Mouse (Mus musculus): ENCODE measurements at regions not wholly inside any gene's neighbourhood (a gene's known extent, or its start where the extent isn't known, plus 50 kb on each side); places are given as distances from the start of the nearest gene placed in this dataset.

DNA sequence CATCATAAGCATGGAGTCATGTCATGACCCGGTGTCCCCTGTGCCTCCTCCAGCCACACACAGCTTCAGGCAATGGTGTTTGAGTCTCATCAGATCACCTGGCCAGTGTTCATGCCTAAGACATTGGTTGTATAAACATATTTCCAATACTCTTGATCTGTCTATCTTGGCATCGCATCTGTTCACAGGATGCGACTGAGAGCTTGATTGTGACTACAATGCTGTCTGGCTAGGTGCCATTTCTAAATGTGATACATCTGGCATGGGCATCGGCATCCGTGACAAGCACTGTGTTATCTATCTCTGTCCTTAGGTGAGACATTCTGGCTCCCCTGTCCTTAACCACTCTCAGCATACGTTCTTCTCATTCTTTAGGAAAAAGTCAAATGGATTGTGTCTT is 102.3 kb upstream of the Fut8 start:
- DNase-seq (ENCODE audit: low read depth, low spot score) = no peak

DNA sequence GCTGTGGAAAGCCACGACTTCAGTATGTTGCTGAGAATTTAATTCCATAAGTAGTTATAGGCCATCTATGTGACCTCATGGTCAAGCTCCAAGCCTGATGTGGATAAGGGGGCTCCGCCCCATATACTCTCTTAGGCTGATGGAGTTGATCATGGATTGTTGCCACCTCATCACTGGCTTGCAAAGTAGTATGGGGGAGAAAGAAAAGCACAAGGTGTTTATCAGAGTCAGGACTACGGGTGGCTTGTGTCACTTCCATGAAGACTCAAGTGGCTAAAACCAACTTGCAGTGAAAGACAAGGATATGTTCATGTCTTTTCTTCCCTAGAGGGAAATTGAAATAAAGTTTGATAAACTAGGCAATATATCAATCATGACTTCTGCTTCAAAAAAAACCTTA is 102.9 kb upstream of the Fut8 start:
- DNase-seq (ENCODE audit: low read depth, low spot score) = no peak

DNA sequence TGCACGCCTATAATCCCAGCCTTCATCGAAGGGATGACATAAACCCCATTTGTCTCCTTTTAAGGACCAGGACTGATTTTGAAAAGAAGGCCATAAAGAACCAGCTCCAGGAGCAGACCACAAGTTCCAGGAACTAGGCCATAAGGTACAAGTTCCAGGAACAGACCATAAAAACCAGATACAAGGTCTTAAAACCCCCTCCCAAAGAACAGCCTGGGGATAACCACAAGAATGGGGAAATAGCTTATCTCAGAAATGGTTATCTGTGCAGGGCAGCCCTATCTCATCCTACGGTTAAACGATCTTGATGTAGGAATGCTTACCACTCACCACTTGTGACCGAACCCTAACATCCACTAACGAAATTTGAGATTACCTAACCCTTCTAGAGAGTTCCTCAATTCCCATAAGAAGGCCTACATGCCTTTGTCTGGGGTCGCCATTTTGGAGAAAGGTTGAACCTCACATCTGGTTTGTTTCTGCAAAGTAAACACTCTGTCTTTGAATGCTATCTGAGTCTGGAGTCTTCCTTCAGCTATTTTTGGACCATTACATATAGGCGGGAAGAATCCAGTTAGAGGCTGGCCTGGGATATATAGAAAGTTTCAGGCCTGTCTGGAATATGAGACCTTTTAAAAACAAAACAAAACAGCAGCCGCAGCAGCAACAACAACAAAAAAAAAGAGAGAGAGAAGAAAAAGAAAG is 103.5 kb upstream of the Fut8 start:
- no peak for DNase-seq (ENCODE audit: low read depth, low spot score)

DNA sequence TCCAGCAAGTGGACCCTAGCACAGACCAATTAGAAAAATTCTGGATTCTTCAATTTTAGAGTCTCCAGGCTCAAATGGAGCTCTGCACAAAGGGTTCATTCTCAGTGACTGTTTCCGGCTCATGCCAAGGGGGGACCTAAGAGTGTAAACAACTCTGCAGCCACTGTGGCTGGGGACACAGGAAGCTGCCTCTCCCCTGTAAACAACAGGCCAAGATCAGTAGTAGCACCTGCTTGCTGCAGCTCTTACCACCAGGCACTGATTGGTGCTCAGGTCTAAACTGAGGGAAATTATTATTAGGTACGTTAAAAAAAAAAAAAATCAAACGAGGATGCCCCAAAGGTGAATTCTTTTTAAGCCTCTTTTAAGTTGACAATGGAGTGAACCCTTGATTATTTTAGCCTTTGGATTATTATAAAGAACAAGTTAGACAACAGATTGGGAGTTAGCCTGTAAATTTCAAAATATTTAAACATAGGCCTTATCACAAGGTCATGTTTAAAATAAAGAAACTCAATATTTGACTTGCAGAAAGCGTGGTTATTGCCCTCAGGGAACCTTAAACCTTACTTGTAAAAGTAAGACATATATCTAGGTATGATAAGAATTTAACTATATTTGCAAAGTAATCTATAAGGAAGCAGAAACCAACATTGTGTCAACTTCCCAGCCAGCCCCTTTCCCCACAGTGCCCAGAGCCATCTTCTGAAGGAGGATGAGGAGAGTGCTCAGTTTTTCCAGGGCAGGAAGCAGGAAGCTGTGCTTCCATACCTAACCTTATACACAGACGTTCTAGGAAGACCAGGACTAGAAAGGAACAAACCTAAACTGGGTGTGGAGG is 104.2 kb upstream of the Fut8 start:
- DNase-seq (ENCODE audit: low read depth, low spot score) = no peak

DNA sequence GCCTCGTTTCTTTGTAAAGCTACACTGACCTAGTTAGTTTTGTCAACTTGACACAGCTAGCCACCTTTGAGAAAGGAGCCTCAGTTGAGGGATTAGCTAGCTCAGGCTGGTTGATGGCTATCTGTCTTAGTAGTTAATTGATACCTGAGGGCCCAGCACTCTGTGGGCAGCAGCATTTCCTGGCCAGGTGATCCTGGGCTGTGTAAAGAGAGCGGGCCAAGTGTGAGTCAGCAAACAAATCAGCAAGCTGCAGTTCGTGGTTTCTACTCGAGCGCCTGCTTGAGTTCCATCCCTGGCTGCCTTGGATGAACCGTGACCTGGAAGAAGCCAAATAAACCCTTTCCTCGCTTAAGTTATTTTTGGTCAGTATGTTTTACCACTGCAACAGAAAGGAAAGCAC is 106.6 kb upstream of the Fut8 start:
- peak; percentile 37 for DNase-seq (ENCODE audit: low read depth, low spot score)

DNA sequence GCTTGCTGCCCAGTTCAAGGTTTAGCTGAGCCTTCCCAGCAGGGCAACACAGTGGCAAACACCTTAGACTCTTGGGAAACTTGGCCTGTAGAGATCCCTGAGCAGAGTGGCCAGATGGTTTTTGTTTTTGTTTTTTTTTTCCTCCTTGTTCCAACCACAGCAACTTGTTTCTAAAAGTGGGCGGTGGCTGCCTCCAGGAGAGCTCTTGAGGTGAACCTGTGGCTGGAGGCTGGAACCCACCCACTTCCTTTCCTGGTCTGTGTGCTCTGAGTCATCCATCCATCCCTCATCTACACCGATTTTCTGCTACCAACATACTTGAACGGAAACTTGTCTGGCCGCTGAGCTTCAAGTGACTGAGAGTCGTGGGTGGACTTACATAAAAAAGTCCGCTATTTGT is 107.4 kb upstream of the Fut8 start:
- peak; percentile 64 for DNase-seq (ENCODE audit: low read depth, low spot score)

DNA sequence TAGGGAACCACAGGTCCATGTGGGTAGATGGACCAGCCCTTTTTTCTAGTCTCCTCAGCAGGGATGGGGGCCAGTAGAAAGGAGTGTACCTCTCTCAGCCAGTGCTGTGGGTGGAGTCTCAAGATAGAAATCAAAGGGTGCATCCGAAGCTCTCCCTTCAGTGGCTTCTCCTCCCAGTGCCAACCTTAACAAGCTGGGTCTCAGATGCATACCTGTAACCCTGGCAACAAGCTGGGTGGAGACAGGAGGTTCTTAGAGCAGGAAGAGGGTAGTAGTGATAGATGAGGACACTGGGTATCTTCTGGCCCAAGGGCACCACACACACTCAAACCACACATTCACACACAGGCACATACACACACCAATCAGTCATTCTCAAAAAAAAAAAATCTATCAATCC is 113.7 kb upstream of the Fut8 start:
- peak; percentile 27 for DNase-seq (ENCODE audit: low read depth, low spot score)

DNA sequence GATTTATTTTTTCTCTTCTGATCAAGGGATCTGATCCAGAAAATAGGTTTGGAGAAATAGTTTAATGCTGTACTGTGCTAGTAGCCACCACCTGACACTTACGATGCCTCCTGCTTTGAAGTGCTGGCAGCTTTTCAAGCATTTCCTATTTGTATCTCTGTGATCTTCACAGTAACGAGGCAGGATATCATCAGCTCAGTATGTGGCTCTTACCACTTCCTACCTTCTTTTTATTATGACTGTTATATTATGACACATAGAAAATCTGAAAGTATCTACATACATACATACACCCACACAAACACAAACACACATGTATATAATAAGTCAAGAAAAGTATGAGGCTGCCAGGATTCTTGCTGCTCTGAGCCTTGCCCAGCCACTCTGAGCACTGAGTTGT is 124.4 kb upstream of the Fut8 start:
- DNase-seq (ENCODE audit: low read depth, low spot score) = peak; percentile 79

DNA sequence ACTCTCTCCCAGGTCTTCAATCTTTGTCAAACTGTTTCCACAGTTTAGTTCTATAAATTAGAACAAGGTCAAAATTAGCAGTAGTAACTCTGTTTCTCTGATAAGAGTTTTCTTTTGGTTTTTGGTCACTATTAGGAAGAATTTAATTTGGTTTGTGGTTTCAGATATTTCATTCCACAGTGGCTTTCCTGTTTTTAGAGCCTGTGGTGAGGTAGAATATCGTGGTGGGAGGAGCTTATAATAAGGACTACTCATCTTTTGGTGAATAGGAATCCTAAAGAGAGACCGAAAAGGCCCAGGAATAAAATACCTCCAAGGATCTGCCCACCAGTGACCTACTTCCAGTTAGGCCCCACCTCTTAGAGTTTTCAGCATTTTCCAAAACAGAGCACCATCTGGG is 125.8 kb upstream of the Fut8 start:
- DNase-seq (ENCODE audit: low read depth, low spot score) = no peak

DNA sequence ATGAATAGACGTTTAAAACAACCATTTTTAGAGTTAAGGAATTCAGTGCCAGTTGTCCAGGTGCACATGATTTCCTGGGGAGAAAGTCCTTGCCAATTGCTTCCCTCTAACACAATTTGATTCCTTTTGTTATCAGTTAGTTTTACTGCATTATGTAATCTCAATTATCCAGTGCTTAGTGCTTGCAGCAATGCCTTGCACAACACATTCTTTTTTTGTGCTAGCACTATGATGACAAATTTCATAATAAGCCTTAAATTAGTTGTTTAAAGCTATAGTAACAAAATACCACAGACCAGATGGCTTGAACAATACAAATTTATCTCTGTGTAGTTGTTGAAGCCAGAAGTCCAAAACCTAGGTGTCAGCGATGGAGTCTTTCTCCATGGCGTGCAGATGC is 130.7 kb upstream of the Fut8 start:
- no peak for DNase-seq (ENCODE audit: low read depth, low spot score)

DNA sequence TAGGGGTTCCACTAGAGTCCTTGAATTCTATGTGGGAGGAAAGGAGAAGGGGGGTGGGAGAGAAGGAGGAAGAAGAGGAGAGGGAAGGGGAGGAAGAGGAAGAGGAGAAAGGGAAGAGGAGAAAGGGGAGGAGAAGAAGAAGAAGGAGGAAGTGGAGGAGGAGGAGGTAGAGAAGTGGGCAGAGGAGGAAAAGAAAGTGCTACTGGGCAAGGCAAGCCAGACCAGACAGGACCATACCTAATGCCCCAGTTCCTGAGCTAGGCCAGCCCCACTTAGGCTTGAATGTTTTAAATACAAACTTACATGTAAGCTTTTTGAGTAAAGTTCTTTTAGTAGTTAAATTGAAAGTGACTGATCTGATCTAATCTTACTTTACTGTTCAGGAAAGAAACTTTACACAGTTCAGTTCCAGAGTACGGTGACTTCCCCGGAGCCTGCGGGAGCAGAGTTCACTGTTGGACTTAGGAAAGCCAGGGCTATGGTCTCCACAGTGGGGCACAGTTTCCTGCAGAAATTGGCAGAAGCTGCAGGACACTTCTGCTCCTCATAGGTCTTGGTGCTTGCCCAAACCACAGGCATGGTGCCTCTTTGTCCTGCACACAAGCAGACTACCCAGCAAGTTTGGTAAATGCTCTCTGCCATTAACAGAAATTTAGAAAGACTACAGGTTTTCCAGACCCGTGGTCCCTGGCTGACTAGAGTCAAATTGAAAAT is 131.9 kb upstream of the Fut8 start:
- DNase-seq (ENCODE audit: low read depth, low spot score) = no peak

DNA sequence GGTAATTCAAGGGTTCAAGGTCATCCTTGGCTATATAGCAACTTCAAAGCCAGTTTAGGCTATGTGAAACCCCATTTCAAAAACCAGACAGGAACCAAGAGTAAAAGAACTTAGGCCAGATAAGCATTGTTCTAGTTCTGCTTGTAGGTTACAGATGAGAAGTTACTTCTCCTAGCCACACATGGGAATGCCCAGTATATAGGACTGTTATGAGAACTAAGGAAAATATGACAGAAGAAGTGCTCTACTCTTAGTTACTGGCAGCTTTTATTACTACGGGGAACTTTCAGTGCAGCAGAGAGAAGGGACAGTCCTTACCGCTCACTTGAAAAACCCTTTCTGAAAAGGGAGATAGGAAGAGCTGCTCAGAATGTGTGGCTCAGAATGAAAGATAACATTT is 137.4 kb upstream of the Fut8 start:
- DNase-seq (ENCODE audit: low read depth, low spot score) = no peak

DNA sequence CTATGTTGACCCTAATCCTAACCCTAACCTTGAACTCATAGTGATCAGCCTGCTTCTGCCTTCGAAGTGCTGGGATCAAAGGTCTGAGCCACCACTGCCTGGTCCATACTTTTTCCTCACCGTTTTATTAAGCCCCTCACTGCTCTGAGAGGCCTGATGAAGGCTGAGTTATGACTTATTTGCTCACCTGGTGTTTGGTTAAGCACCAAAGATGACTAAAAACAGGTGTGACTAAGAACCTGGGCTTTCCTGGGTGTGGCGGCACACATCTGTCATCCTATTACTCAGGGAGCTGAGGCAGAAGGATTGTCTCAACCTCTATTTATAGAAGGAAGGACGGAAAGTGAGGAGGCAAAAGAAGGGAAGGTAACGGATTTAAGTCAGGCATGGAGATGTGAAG is 137.5 kb upstream of the Max start:
- DNase-seq (ENCODE audit: low read depth, low spot score) = no peak

DNA sequence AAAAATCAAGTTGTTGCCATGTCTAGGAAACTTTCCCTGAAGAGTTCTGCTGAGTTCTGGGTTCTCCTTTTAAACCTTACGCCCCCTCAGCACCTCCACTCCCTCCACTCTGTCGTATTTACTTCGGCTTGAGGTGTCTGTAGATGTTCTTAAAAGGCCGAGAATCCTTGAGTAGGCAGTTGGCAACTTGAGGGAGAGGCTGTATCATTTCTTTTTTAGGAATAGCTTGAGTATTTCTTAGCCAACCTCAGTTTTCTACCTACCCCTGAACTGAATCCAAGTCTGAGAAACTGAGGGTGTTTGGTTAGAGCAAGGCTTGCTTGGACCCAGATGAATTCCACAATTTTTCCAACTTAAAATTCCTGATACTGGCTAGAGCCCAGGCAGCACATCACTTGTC is 136.8 kb upstream of the Max start:
- DNase-seq (ENCODE audit: low read depth, low spot score) = no peak

DNA sequence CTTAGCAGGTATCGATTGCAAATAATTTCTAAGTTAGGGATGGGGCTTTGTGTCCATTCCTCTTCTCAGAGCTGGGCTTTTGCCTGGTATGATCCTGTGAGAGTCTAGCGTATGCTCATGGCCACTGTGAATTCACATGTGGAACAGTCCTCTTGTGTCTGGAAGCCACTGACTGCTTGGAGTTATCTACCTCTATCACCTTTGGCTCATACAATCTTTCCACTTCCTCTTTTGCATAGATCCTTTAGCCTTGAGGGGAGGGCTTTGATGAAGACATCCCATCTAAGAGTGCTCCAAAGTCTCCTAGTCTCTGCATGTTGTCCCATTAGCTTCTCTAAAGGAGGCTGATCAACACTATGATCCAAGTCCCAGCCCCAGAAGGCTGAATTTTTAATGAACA is 135.8 kb upstream of the Max start:
- no peak for DNase-seq (ENCODE audit: low read depth, low spot score)

DNA sequence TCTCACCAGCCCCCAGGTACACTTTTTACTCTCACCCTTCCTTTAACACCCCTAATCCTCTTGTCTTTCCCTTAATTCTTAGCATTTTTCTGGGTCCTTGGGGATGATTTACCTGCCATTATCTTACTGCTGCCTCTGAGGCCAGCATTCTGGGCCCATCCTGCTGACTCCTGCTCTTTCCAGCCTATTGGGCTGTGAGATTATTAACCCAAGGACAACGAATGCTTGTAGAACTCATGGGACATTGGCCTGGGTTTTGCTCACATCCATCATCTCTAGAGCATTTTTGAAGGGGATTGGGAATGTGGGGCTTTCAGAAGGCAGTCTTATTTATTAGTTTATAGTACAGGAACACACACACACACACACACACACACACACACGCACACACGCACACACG is 134.5 kb upstream of the Max start:
- no peak for DNase-seq (ENCODE audit: low read depth, low spot score)

DNA sequence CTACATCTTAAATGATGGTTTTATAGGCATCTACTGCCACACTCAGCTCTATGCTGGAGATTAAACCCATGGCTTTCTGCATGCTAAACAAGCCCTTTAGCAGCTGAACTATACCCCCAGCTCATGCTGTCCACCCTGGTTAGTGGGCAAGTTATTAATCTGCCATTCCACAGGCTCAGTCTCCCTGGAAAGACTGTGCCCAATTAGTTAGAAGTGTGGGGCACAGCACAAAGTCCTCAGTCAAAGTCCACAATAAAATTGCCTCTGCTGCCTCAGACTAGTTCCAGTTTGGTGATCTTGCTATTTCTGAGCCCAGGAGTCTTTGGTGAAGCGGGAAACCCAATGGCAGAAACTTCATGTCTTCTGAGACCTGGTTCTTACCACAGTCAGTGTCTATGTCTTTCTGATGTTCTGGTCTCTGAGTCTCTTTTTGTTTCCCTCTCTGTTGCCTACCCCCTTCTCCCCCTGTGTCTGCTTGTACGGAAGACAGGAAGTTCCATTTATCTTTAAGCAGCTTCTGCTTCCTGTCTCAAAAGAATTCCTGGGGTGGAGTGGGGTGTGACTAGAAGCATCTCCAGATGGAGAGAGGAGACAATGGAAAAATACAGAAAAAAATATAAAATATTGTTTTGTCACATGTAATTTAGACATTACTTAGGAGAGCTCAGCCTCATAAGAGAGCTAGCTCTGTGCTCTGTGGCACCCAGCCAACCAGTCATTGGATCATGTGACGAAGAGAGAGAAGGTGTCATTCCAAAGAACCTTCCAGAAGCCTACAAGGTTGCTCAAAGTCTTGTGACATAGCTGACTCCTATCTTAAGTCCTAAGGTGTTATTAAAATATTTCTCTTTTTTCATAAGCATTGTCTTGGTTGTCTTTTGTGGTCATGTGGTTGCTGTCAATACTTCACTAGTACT is 133.3 kb upstream of the Max start:
- no peak for DNase-seq (ENCODE audit: low read depth, low spot score)

DNA sequence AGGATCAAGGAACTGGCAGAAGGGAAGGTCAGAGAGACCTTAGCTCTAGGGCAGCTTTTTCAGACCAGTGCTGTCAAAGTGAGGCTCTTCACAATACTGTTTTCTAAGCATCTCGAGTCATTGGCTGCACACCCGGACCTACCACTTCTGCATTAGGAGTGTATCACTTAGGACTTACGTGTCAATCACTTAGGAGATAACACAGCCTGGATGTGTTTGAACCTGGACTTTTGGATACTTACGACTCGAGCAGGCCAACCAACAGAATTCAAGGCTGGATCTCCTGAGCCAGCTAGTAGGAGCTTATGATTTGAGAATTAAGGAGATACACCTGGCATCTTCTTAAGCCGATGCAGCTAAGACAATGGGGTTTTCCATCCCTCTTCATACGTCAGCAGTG is 132.2 kb upstream of the Max start:
- no peak for DNase-seq (ENCODE audit: low read depth, low spot score)

DNA sequence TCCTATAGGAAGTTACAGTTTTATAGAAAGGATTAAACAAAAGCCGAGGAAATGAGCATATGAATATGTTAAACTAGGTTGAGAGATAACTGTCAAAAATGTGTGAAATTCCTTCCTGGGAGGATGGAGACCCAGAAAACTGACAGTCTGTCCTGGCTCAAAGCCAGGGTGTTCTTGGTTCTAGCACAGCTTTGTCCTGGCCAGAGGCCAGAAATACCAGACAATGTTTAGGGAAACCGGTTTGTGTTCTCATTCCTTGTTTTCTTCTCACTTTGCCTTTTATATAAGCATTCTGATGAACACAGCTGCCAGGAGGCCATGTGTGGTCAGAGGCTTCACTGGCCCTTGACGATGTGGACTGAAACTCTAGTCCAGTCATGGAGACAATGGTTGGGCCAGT is 130.7 kb upstream of the Max start:
- no peak for DNase-seq (ENCODE audit: low read depth, low spot score)

DNA sequence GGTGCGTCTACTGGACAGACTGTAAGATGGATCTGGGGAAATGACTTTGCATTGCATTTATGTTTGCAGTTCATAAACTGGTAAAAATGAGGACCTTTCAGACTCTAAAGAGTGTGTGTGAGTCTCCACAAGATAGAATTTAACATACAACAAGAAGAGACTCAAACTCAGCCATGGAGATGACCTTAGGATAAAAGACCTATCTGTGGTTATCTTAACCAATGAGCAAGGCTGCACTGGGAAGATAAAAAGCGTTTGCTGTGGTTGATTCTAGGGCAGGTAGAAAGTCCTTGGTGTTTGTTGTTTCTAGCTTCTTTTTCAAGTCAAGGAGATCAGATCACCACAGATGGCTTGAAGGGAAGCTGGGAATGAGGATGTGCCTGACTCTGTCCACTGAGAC is 130.1 kb upstream of the Max start:
- no peak for DNase-seq (ENCODE audit: low read depth, low spot score)

DNA sequence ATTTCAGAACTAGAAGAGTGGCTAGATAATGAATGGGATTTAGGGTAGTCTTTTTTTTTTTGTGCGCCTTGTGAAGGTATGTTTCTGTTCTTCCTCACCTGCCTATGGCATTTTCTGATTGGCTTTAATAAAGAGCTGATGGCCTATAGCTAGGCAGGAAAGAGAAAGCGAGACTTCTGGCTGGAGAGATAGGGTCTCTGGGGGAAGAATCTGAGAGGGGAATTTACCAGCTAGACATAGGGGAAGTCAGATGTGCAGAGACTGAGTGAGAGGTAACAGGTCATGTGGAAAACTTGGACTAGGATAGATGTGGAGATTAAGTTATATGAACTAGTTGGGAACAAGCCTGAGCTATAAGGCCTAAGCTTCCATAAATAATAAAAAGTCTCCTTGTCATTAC is 129.7 kb upstream of the Max start:
- DNase-seq (ENCODE audit: low read depth, low spot score) = no peak

DNA sequence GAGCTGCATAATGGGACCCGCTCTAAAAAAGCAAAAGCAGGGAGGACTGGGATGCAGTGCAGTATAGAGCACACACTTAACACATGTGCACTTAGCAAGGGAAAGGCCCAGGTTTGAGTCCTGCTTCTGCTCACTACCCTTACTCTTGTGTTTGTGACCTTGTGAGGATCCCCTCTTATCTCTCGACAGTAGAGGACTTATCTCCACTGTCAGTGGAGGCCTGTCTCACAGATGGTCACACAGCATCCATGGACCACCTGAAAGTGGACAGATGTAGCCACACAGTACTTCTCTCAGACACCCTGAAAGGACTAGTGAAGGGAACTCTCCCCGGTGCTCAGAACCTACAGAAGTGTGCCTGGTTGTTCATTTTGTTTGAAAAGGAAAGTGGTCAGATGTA is 128.5 kb upstream of the Max start:
- DNase-seq (ENCODE audit: low read depth, low spot score) = no peak

Measured in CD4-positive, CD25-positive, alpha-beta regulatory T cell, adult 2 months (primary cell).